Mouse (Mus musculus) layer of hippocampus, postnatal 10 days (tissue): ENCODE measurements around the gene Ncapg2. TPM values are rescaled to one million over a fixed set of nuclear protein-coding genes. Genes with fewer than 3 reads are reported as not detected.

Experiments used
- total RNA-seq, 2 experiments: library from RNA; stranded (reverse); gene quantifications; 2 replicates each; pipeline ENCODE4 v1.2.3; 2021

Gene Ncapg2
- total RNA-seq, 2 experiments from 2014 or later, result 9.5 to 10.8 TPM

Other genes starting within 250 kb of the Ncapg2 start
- gene Wdr60, start 142.4 kb upstream of the Ncapg2 start, total RNA-seq, result 10 to 100 TPM; 12.6 to 15.6 TPM
- gene Gm11027, start 130.0 kb upstream of the Ncapg2 start, total RNA-seq, result not detected
- gene Esyt2, start 124.2 kb upstream of the Ncapg2 start, total RNA-seq, result 10 to 100 TPM; 63.2 to 67.0 TPM
- gene Ptprn2, start 80.3 kb downstream of the Ncapg2 start, total RNA-seq, result 100 to 1,000 TPM; 234 to 251 TPM